Mouse (Mus musculus): ENCODE data around the gene Crb1.
A peak's percentile ranks its signal among the peaks of the same experiment; 100 is the strongest.
"Not testable (repeated sequence)": the region's sequence is repeated elsewhere in the genome, so short reads cannot be mapped to it uniquely, and the experiment has no call there.

The Crb1 gene

DNA sequence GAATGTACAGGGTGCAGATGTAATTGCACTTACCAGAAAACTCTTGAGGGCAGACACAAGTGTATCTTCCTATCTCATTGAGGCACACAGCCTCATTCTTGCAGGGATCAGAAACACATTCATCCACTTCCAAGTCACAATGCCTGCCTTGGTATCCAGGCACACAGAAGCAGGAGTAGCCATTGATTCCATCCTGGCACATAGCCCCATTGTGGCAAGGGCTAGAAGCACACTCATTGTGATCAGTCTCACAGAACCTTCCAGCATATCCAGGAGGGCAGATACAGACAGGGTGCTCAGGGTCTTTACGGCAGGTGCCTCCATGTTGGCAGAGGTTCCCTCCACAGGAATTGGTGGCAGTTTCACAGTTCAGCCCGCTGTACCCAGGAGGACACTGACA, 39.9 kb downstream of the Crb1 start:
- no peak for DNase-seq (ENCODE audit: low spot score in 2 of 2)

DNA sequence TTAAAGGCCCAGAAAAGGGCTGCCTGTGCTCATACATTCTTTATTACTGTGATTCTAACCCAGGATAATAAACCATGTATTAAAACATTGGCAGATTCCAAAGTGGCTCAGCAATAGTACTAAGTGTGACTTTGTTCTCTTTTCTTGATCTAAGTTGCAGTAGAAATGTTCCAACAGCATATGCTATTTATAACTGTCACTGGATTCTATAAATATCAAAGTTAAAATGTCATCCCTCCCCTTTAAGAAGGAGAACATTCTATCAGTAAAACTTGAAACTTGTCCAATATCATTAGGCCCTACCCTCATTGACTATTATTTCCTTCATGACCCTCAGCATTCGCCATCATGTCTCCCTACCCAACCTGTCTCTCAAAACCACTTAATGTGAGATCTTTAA, 48.1 kb downstream of the Crb1 start:
- DNase-seq (ENCODE audit: low spot score in 2 of 2): no peak

DNA sequence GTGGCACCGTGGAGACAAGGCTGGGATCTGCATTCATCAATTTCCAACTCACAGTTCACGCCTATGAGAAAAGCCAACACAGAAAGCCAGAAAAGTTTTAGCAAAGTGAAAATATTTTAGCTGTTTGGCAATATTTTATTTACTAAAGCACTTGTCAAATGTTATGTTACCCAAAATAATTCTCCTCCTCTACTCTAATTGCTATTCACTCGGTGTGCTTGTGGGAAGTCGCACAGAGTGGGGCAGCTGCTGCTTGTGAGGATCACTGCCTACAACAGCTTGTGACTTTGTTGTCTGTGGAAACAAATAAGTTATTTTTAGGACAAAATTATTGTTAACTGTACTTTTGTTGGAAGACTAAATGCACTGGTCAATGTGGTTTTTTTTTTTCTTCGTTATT, 48.6 kb downstream of the Crb1 start:
- DNase-seq (ENCODE audit: low spot score in 2 of 2): no peak

DNA sequence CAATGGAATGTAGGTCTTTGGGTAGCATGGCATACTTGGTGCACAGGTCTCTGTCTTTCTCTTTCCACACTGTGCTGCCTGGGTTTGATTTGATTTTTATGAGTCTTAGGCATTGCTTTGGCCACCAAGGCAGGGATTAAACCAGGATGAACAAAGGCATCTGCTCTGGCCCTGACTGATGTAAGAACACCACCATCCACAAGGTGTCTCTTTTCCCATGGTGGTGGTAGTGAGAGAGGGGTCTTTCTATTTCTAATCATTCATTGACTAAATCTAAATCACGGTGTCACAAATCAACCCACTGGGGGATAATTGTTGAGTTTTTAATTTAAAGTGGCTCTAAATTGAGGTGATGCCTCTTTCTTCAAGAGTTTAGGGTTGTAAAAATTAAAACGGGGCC, 51.5 kb downstream of the Crb1 start:
- no peak for DNase-seq (ENCODE audit: low spot score in 2 of 2)

DNA sequence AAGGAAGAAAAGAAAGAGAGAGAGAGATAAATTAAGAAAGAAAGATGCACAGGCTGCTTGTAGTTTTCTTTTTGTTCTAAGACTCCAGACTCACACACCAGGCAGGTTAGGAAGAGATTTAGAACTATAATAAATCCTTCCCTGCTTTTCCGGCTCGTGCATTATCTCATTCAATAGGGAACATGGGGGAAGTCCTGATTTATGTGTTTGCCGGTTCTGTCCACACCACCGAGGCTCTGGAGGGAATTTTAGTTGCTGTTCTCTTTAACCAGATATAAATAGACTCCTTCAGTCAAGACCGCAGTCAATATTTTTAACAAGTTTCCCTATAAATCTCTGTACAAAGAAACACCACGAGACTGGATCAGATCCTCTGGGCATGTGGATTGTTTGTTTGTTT, 57.1 kb downstream of the Crb1 start:
- DNase-seq (ENCODE audit: low spot score in 2 of 2): no peak

DNA sequence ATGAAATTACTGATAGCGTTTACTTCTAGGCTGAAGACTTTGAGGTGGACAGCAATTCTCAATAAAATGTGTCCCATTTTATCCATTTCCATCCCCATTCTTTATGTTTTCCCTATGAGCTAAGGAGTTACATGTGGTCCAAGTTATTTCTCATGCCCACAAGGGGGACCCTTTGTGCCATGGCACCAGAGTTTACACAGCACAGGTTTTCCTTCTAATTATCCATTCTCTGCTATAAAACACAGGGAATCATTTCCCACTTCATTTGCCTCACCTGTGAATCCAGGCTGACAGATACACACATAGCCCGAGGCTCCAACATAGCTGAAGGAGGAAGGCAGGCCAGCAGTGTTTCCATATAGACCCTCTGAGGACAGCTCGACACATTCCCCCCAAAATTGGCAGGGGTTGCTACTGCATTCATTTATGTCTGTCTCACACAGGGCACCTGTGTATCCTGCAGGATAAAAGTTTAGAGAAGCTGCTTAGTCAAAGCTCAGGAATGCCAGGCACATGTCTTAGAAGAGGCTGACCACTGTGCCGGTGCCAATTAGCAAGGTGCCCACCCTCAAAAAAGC, 62.5 kb downstream of the Crb1 start:
- no peak for DNase-seq (ENCODE audit: low spot score in 2 of 2)

DNA sequence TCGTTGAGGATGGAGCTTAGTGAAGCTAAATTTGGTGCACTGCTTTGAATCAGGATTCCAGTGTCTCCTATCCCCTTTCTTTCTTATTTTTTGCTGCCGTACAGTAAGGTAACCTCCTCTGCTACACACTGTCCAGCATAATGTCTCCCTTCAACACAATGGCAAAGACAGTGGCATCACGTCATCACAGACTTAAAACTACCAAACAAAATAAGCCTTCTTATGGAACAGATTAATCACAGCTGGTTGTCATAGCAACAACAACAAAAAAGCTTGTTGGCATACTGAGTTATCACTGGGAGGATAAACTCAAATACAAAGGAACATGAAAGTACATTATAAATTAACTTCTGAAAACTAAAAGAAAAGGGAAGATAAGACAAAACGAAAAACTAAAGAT, 68.0 kb downstream of the Crb1 start:
- no peak for DNase-seq (ENCODE audit: low spot score in 2 of 2)

DNA sequence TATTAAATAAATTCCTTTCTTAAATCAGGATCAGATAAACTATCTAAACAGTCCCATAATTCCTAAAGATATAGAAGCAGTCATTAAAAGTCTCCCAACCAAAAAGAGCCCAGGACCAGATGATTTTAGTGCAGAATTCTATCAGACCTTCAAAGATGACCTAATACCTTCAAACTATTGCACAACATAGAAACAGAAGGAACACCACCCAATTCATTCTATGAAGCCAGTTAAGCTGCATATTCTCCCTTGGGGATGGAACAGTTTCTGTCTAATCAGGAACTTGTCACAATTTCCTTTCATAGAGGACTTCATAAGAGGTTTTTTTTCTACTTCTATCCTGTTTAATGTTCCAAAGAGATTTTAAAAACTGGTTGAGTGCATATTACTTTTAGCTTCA, 74.4 kb downstream of the Crb1 start:
- DNase-seq (ENCODE audit: low spot score in 2 of 2): not testable (repeated sequence)

DNA sequence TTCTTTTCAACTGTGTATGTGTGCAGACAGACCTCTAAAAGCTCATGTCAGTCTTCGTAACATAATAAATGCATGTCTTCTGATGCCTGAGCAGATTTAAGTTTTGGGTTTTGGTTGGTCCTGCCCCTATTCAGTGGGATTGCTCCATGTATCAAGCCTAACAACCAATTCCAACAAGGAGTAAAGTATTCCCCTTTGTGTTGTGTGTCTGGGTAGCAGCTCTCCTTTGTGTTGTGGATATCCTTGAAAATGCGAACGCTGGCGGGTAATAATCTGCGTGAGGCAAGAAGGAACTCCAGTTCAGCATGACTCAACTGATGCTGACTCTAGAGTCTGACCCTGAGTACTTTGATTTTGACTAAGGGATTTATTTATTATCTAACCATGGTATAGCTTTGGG, 75.1 kb downstream of the Crb1 start:
- no peak for DNase-seq (ENCODE audit: low spot score in 2 of 2)

DNA sequence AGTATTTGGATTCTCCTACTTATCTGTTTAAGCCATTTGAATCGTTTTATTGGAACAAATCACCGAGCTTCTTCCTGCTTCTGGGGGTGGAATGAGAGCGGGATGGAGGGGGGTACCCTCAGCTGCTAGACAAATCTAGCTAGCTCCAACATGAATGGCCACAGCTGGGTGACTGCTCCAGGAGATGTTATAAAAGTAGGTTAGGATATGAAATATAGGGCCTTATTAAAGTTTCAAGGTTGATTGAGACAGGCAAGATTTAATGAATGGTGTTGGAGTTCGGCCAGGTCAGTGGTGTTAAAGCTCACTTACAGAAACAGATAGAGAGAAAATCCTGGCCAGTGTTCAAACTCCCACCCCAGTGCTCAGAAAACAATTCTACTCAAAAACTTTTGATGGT, 84.9 kb downstream of the Crb1 start:
- no peak for DNase-seq (ENCODE audit: low spot score in 2 of 2)

DNA sequence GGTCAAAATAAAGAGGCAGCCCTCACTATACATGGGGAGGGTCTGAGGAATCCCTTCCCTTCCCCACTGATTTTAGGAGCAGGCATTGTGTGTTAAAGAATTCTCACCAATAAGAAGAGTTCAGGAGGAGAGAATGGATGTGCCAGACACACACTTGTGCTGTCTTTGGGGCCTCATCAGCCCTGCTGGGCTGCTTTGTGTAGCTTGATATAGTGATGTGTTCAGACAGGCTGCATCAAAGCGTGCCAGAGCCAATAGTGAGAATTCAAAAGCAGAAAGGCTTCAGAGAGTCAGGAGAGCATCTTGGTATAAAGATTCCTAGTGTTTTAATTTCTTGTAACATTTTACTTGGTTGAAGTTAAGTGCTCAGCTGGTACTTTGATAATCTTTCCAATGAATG, 85.3 kb downstream of the Crb1 start:
- no peak for DNase-seq (ENCODE audit: low spot score in 2 of 2)

DNA sequence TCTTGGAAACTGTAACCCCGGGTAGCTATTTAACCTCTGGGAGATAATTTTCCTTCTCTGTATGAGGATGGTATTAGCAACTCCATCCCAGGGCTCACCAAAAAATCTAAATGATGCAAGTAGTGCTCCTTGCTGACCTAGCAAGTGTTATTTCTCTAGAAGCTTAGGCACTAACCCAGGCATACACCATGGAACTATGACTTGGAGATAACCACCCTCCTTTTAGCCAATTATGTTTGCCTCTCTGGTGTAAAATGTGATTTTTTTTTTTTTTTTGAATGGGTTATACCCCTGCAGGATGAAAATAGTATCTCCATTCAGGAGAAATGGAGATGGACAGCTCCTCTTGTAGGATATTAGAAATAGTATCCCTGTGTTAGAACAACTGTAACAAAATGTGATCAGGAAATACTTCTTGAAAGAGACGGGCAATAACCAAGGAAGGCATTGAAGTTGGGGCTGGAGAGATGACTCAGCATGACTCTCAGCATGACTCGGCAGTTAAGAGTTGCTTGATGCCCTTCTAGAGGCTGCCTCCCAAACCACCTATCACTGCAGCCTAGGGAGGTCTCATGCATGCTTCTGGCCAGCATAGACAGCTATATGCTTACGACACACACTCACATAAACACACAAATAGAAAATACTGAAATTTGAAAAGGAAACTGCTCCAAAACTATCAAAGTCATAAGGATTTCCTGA, 100.1 kb downstream of the Crb1 start:
- no peak for DNase-seq (ENCODE audit: low spot score in 2 of 2)

DNA sequence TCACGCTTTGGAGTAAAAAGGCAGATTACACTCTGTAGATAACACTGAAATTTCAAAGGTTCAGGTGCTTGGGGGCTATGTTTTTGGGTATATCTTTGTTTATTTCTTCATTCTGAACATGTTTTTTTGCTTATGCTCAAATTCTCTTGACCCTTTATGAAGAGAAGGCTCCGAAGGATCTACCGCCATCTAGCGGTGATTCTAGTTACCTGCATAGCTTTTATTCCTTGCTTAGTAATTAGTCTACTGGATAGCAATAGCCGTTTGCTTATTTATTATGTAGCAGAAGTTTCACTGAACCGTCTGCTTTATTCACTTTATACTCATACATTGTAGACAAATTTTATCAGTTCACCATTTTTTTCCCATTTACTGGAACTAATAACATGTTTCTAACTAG, 109.1 kb downstream of the Crb1 start:
- peak; percentile 62 to 69 for DNase-seq (ENCODE audit: low spot score in 2 of 2)

DNA sequence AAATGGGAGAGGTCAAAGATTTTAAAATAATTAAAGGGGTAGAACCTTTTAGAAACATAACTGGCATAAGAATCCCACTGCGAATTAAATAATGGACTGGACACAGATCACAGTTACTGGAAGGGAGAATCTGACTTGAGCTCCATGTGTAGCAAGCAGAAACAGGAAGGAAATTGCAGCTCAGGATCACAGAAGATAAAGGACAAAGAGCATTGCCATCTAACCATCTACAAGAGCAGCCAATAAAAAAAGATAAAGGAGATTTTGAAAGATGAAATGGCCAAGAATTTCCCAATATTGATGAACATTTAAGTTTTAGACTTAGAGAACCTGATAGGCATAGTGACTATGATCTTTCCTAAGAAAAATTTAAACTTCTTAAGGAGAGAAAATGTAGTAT, 112.7 kb downstream of the Crb1 start:
- DNase-seq (ENCODE audit: low spot score in 2 of 2): no peak

DNA sequence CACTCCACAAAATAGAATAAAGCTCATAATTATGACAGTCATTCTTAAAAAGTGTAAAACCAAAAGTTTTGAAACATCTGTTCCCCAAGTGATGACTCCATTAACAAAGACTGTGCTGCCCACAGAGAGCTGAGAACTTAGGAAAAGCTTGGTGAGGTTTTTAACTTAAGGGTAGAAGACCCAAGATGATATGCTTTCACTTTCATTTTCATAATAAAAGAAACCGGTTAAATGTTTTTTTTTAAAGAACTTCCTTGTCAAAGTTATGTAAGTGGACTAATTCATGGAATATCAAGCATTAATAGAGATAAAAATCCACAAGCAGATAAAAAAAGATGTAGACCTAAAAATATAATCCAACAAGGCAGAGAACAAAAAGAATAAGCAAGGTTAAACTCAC, 113.7 kb downstream of the Crb1 start:
- DNase-seq (ENCODE audit: low spot score in 2 of 2): no peak

DNA sequence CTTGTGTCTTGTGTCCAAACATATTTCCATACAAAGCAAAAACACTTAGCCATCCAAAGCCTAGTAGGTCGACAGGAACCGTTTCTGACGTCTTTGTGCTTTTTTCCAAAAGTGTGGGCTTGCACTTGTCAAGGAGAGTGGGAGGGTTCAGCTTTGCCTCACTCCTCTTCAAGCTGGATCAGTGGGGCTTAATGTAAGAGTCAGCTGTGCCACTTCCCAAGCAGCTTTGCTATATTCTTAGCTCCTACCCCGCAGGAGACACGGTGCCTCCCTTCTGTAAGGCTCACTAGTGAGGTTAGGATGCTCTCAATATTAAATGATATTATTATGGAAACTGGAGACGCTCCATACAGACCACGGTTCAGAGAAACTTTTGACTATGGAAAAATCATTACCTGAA, 121.3 kb downstream of the Crb1 start:
- DNase-seq (ENCODE audit: low spot score in 2 of 2): no peak

DNA sequence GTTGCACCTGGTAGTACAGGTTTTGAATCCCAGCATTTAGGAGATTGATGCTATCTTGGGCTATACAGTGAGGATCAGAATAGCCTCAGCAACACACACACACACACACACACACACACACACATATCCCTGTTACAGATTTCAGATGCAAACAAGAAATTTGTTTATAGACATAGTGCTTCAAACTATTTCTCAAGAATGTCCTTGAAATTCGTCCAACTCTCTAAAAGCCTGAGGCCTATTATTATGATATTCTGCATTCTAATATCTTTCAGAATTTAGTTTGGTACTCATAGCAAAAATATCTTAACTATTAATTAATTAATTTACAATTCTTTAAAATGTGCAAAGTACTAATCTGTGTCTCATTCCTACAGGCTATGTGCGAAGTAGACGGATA, 124.9 kb downstream of the Crb1 start:
- no peak for DNase-seq (ENCODE audit: low spot score in 2 of 2)

DNA sequence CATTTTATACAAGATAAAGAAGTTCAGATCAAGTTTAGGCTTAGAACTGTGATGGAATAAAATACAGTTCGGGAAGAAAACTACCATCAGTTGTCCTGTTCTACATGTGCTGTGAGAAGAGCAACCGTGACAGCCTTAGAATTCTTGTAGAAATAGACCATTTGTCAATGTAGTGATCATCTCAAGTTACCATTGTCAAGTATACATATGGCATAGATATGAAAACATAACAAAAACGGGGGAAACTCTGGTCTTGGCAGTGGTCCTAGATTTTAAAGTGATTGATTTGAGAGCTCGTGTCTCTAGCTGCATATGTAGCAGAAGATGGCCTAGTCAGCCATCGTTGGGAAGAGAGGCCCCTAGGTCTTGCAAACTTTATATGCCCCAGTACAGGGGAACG, 127.7 kb downstream of the Crb1 start:
- no peak for DNase-seq (ENCODE audit: low spot score in 2 of 2)

DNA sequence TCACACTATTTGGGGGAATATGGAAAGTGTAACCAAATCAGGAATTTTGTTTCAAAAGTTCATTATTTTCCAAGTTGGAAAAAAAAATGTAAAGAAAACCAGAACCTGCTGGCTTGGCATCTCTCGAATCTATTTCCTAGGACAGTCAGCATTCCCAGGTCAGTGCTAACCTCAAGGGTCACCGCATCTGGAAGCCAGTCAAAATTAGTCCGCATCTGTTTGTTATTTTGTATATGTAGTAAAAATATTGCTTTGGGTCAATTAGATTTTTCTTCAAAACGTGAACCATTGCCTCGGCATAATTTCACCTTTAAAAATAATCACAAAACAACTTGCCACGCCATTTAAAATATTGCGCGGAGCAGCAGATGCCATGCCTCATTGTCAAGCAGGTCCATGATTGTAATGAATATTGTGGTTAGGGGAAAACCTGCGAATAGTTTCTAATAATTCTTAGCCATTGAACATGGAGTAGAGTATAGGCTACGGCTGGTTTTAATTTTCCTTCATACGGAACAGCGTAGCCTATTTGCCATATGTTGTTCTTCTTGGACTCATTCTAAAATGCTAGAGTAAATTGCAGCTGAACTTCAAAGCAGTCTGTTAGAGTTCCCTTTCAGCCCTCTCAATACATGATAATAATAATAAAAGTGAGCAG, 130.0 kb downstream of the Crb1 start:
- DNase-seq (ENCODE audit: low spot score in 2 of 2): no peak

DNA sequence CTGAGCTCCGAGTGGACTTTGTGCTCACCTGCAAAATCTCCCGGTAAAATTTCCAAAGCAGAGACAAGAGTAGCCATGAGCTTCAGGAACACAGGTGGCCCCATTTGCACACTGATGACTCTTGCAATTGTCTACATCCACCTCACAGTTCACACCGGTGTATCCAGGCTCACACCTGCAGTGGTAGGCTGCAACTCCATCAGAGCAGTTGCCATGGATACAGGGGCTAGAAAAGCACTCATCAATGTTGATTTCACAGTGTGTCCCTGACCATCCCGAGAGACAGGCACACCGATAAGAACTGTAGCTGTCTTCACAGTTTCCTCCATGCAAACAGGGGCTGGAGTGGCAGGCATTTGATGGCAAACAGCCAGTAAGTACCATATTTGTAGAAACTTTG, 140.1 kb downstream of the Crb1 start:
- DNase-seq (ENCODE audit: low spot score in 2 of 2): no peak

DNA sequence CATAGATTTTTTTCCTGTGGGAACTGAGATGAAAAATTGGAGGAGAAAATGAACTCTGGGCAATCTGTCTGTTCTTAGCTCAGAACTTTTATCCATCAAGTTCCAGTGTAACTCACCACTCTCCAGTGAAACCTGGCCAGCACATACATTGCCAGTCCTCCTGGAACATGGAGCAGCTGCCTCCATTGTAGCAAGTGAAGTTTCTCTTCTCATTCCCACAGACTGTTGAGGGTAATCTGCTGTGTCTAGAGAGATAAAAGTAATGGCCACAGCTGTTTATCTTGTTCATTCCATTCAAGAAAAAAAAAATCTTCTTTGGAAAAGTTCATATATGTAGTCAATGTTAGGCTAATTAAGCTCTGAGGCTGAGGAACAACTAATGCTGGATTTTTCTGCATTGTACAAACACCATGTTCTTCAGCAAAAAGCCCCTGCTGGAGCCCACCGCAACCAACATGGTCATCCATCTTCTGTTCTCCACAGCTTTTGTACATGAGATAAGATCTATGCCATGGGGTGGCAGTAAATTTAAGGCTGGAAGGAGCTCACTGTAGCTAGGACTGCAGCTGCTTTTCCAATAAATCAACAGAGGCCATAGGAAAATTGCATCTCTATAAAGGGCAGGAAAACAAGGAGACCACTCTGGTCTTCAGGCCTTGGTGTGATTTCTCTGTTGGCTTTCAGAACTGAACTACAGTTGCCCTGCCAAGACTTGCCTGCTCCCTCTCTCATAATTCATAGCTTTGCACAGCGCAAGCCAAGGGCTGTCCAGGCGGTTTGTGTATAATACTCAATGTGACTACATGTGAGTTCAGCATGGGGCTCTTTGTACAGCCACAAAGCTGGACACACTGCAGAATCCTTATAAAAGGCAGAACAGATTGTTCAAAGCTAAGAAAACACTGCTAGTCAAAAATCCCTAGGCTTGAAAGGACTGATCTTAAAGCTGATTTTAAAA, 142.0 kb downstream of the Crb1 start:
- DNase-seq (ENCODE audit: low spot score in 2 of 2): no peak

DNA sequence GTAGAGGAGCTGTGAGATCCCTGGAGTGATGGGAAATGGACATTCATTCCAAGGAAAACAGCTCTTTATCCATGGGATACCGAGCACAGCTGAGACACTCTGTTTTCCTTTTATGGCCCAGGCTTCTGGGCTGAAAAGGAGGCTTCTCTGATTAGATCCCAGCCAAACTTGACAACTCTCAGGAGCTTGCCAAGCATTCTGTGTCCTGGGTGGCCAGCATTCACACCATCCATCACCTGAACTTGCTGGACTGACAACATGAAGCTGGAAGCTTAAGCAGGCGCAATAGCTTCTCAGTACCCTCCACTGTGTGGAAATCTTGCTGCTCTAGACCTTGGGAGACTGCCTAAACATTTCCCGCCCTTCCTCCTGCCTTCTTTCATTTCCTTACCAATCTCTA, 144.3 kb downstream of the Crb1 start:
- DNase-seq (ENCODE audit: low spot score in 2 of 2): no peak
